Comparison of ENCODE assay signal across 27 mouse cellular contexts in genomic region chr4:30227139-30227538, GRCm38 (mm10).
DNase-seq lines count a peak whose midpoint lies in the region; ATAC-seq lines count a peak whose summit lies in the region.
"Had no signal": no experiment of that assay in that cellular context is flagged by ENCODE, and none has a peak within 500 bp of the region (broad histone marks: within the 10 kb centered on the region; RNA-seq: fewer than 3 reads in every experiment).

No protein-coding gene starts in this region.

- peak; percentile 68; the same call in 1 of the 2 replicates for ATAC-seq in forebrain, embryonic 14.5 days
- ATAC-seq in forebrain, embryonic 11.5 days (replicated peaks; ENCODE audit: low FRiP score) = no peak
- ATAC-seq in erythroblast, adult 5-6 weeks (replicated peaks; ENCODE audit: low FRiP score, poor library complexity, severe bottlenecking) = no peak
- ATAC-seq: hindbrain, embryonic 16.5 days; intestine, embryonic 15.5 days; Patski had no signal

- no peak overlapping the region for H3K9ac ChIP-seq in forebrain, embryonic 14.5 days (ENCODE audit: low read length)
- no peak overlapping the region for H3K9ac ChIP-seq in forebrain, embryonic 11.5 days (ENCODE audit: low read length)
- H3K9ac ChIP-seq: heart, embryonic 12.5 days; heart, embryonic 15.5 days; hindbrain, embryonic 13.5 days; intestine, embryonic 15.5 days had no signal

- no peak overlapping the region for H3K4me3 ChIP-seq in forebrain, embryonic 14.5 days (ENCODE audit: low read depth, low read length)
- H3K4me3 ChIP-seq in forebrain, embryonic 11.5 days (ENCODE audit: low read depth, low read length) = no peak overlapping the region
- H3K4me3 ChIP-seq: heart, embryonic 12.5 days; heart, embryonic 15.5 days; hindbrain, embryonic 10.5 days; hindbrain, embryonic 13.5 days; intestine, embryonic 15.5 days had no signal

- no peaks in the 10 kb centered on the region for H3K4me1 ChIP-seq in forebrain, embryonic 14.5 days (ENCODE audit: control insufficient read depth, insufficient read depth, low read length)
- H3K4me1 ChIP-seq in forebrain, embryonic 11.5 days (replicated peaks; ENCODE audit: control insufficient read depth, insufficient read depth, low read length) = no peaks in the 10 kb centered on the region
- H3K4me1 ChIP-seq: heart, embryonic 12.5 days; heart, embryonic 15.5 days; hindbrain, embryonic 10.5 days; hindbrain, embryonic 13.5 days; intestine, embryonic 15.5 days had no signal

- H3K27me3 ChIP-seq in forebrain, embryonic 14.5 days (replicated peaks; ENCODE audit: control insufficient read depth, insufficient read depth, low read length) = no peaks in the 10 kb centered on the region
- H3K27me3 ChIP-seq in forebrain, embryonic 11.5 days (ENCODE audit: control insufficient read depth, insufficient read depth, low read length) = no peaks in the 10 kb centered on the region
- H3K27me3 ChIP-seq: CH12.LX; heart, embryonic 12.5 days; heart, embryonic 15.5 days; hindbrain, embryonic 13.5 days; intestine, embryonic 15.5 days; Patski had no signal

- no peaks in the 10 kb centered on the region for H3K36me3 ChIP-seq in forebrain, embryonic 14.5 days (ENCODE audit: control insufficient read depth, insufficient read depth, low read length)
- H3K36me3 ChIP-seq in forebrain, embryonic 11.5 days (ENCODE audit: control insufficient read depth, insufficient read depth, low read length) = no peaks in the 10 kb centered on the region
- H3K36me3 ChIP-seq: G1E; heart, embryonic 12.5 days; heart, embryonic 15.5 days; hindbrain, embryonic 10.5 days; hindbrain, embryonic 13.5 days; intestine, embryonic 15.5 days had no signal

- H3K27ac ChIP-seq in forebrain, embryonic 14.5 days (ENCODE audit: low read depth, low read length) = no peak overlapping the region
- no peak overlapping the region for H3K27ac ChIP-seq in forebrain, embryonic 11.5 days (ENCODE audit: low read depth, low read length)
- H3K27ac ChIP-seq: heart, embryonic 15.5 days; hindbrain, embryonic 10.5 days; hindbrain, embryonic 13.5 days; intestine, embryonic 15.5 days had no signal

- H3K9me3 ChIP-seq in forebrain, embryonic 14.5 days (replicated peaks; ENCODE audit: control insufficient read depth, low read length) = no peaks in the 10 kb centered on the region
- no peaks in the 10 kb centered on the region for H3K9me3 ChIP-seq in forebrain, embryonic 11.5 days (ENCODE audit: control insufficient read depth, low read length)
- H3K9me3 ChIP-seq: G1E; heart, embryonic 12.5 days; heart, embryonic 15.5 days; hindbrain, embryonic 10.5 days; hindbrain, embryonic 13.5 days; intestine, embryonic 15.5 days had no signal

- no peak overlapping the region for H3K4me2 ChIP-seq in forebrain, embryonic 14.5 days (ENCODE audit: low read length)
- H3K4me2 ChIP-seq in forebrain, embryonic 11.5 days (ENCODE audit: low read depth, low read length, severe bottlenecking) = no peak overlapping the region
- H3K4me2 ChIP-seq: heart, embryonic 12.5 days; heart, embryonic 15.5 days; hindbrain, embryonic 13.5 days; intestine, embryonic 15.5 days had no signal

- peak; percentile 61 for DNase-seq in forebrain, embryonic 14.5 days (ENCODE audit: low spot score)
- no peak for DNase-seq in forebrain, embryonic 11.5 days (ENCODE audit: low spot score)
- DNase-seq in brain, adult 2 months (ENCODE audit: low read depth, low spot score) = peak; percentile 10
- DNase-seq in brain, embryonic 18.5 days (ENCODE audit: low read depth, low spot score) = peak; percentile 16
- peak; percentile 10 for DNase-seq in telencephalon, adult 2 months (ENCODE audit: low read depth, low spot score)
- DNase-seq in kidney, adult 18-20 months = no peak
- DNase-seq: adrenal gland, postnatal 10 days; adrenal gland, postnatal 36 days; B cell, adult 2 months; cerebellum, adult 18-20 months; cerebellum, adult 9-10 months; cerebellum, postnatal 14 days; gastrocnemius, postnatal 25 days; heart, adult 18-20 months; heart, postnatal 10 days; heart, postnatal 36 days; kidney, adult 11 months had no signal

Comparison
In these comparisons a context has a peak if more than half of its experiments do, and no peak if none do; other contexts are left out.
1. DNase-seq: peak in forebrain, embryonic 14.5 days (single experiment), brain, adult 2 months (single experiment), brain, embryonic 18.5 days (single experiment) and telencephalon, adult 2 months (single experiment); none in forebrain, embryonic 11.5 days (single experiment) and kidney, adult 18-20 months (single experiment).